Mouse (Mus musculus) layer of hippocampus, adult 6 months (tissue): Measurements from ENCODE around the gene Slc38a6. TPM values are rescaled to one million over a fixed set of nuclear protein-coding genes. Genes with fewer than 3 reads are reported as not detected.

Source experiments
- long read RNA-seq, 2 experiments: library from polyadenylated mRNA; unstranded; transcript quantifications; one replicate each; pipeline ENCODE4 v2.0.0; 2019 to 2020
- polyA plus RNA-seq: library from polyadenylated mRNA; unstranded; fragments of <200 nt; fragmentation: Nextera tagmentation; gene quantifications from 2 replicates; pipeline ENCODE4 v1.2.3, GENCODE M21; 2021

The Slc38a6 gene
- 3.8 and 4.9 TPM in 2 replicates for polyA plus RNA-seq
- long read RNA-seq, experiment 1, partial matches to known transcripts = 4 of 6 reads
- long read RNA-seq, experiment 1, other reads (novel, unspliced or antisense) = 1 of 6 reads
- long read RNA-seq, experiment 2, partial matches to known transcripts = 9 of 18 reads
- long read RNA-seq, experiment 2, other reads (novel, unspliced or antisense) = 7 of 18 reads

DNA sequence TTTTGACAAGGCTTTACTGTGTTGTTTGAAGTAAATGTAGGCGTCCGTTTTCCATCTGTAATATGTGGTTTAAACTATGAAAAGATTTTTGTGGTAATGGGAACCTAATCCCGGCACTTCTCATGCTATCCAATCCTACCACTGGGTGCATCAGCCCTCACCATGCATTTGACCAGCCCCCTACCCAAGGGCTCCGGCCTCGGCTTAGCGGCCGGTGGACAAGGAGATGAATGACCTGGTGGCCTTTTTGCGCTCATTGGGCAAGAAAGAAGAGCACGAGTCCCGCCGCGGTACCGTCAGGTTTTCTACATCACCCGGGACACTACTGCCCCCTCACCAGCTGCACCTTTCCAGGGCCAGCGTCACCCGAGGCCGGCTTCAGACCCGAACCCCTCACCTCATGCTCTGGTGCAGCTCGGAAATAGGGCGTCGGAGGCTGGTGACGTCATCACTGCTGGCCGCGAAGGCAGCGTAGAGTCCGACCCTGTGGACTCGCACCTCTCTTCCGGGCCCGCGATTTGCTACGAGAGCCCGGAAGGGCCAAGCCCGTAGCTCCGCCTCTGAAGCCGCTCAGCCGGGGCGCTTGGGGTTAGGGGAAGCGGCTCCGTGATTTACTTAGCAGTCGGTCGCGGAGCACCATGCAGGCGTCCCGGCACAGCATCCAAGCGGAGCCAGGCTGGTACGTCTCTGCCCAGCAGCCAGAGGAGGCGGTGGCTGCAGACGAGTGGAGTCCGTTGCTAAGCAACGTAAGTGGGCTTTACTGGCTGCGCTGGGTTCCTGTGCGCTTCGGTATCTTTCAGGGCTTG, at the start of gene Slc38a6, which contains the start of gene Trmt5:
TSS of gene Slc38a6 (plus strand) at position 493 of the 806 bp plus-strand sequence.
TSS of gene Trmt5 (minus strand) at position 424 of the 806 bp plus-strand sequence.

Other genes with a start within 250 kb of the Slc38a6 start
- 0.08 TPM in 1 of 2 replicates, not detected in the other for gene Six1, start 232.9 kb upstream of the Slc38a6 start, polyA plus RNA-seq
- gene Six4, start 173.3 kb upstream of the Slc38a6 start, polyA plus RNA-seq = 0.20 and 0.34 TPM in 2 replicates
- 13.8 and 14.5 TPM in 2 replicates for gene Mnat1, start 163.1 kb upstream of the Slc38a6 start, polyA plus RNA-seq
- gene Trmt5, start 69 bp upstream of the Slc38a6 start, polyA plus RNA-seq = 8.8 and 9.3 TPM in 2 replicates